Mouse (Mus musculus) limb, embryonic 14.5 days (tissue): ENCODE measurements around the gene Stim1. TPM values are rescaled to one million over a fixed set of nuclear protein-coding genes. Genes with fewer than 3 reads are reported as not detected.

Experiments used
- ATAC-seq: fragments of 200-750 bp; cut with Nextera tagmentation; 2 replicates; pipeline ENCODE4 v1.8.0; 2017; ENCODE audit warnings: low read depth, moderate number of reproducible peaks, moderate TSS enrichment; ENCODE audit not compliant: low FRiP score
- DNase-seq: peaks from one replicate; pipeline ENCODE4 v3.0.0-alpha.2; 2015; ENCODE audit warnings: low spot score
- H3K27ac ChIP-seq: fragments of 300-500 bp; sonication (generic); replicated peaks from 2 replicates; pipeline ENCODE4 v1.5.1; 2014; ENCODE audit warnings: low read depth, mild to moderate bottlenecking, low read length, moderate library complexity, mixed read lengths
- H3K27me3 ChIP-seq: fragments of 300-500 bp; sonication (generic); 2 replicates; pipeline ENCODE4 v1.6.1; 2014; ENCODE audit warnings: low read length, mixed read lengths; ENCODE audit not compliant: control insufficient read depth, insufficient read depth
- H3K36me3 ChIP-seq: fragments of 300-500 bp; sonication (generic); 2 replicates; pipeline ENCODE4 v1.6.1; 2014; ENCODE audit warnings: mild to moderate bottlenecking, low read length, moderate library complexity, mixed read lengths; ENCODE audit not compliant: control insufficient read depth, insufficient read depth
- H3K4me1 ChIP-seq: fragments of 300-500 bp; sonication (generic); 2 replicates; pipeline ENCODE4 v1.6.1; 2014; ENCODE audit warnings: antibody characterized with exemption, low read length, mixed read lengths; ENCODE audit not compliant: control insufficient read depth, insufficient read depth
- H3K4me2 ChIP-seq: fragments of 300-500 bp; sonication (generic); replicated peaks from 2 replicates; pipeline ENCODE4 v1.6.1; 2014; ENCODE audit warnings: low read depth, mild to moderate bottlenecking, low read length, moderate library complexity; ENCODE audit not compliant: severe bottlenecking
- H3K4me3 ChIP-seq: fragments of 300-500 bp; sonication (generic); replicated peaks from 2 replicates; pipeline ENCODE4 v1.5.1; 2014; ENCODE audit warnings: low read length
- H3K9ac ChIP-seq: fragments of 300-500 bp; sonication (generic); 2 replicates; pipeline ENCODE4 v1.6.1; 2014; ENCODE audit warnings: mild to moderate bottlenecking, low read depth, low read length, moderate library complexity; ENCODE audit not compliant: severe bottlenecking
- H3K9me3 ChIP-seq: fragments of 300-500 bp; sonication (generic); 2 replicates; pipeline ENCODE4 v1.6.1; 2016; ENCODE audit warnings: low read length; ENCODE audit not compliant: control insufficient read depth
- POLR2A ChIP-seq: fragments of 200-500 bp; IDR thresholded peaks from 2 replicates; pipeline ENCODE4 v1.8.0; 2012; ENCODE audit warnings: inconsistent platforms, mild to moderate bottlenecking, moderate library complexity, borderline replicate concordance; ENCODE audit not compliant: insufficient read depth, insufficient read length; ENCODE audit errors: extremely low read depth
- WGBS: fragments of 180-500 bp; shearing (Covaris S2); extraction: QIAGEN DNeasy Blood & Tissue Kit; methylation state at CpG from one replicate; pipeline ENCODE4 v1.1.7; 2014; 5-methylcytosine and 5-hydroxymethylcytosine counted together
- polyA plus RNA-seq, 2 experiments: library from polyadenylated mRNA; depleted of rRNA in 1 of 2; stranded (reverse) in 1 of 2; unstranded in 1 of 2; fragments of >200 nt; fragmentation: Nextera tagmentation in 1 of 2; extraction: Ambion mirVana in 1 of 2; gene quantifications; 2 replicates each; pipeline versions ENCODE4 v1.2.1 to v1.2.3; 2012 to 2014

Stim1 gene
- polyA plus RNA-seq, 2 experiments = 27.7 to 49.1 TPM

DNA sequence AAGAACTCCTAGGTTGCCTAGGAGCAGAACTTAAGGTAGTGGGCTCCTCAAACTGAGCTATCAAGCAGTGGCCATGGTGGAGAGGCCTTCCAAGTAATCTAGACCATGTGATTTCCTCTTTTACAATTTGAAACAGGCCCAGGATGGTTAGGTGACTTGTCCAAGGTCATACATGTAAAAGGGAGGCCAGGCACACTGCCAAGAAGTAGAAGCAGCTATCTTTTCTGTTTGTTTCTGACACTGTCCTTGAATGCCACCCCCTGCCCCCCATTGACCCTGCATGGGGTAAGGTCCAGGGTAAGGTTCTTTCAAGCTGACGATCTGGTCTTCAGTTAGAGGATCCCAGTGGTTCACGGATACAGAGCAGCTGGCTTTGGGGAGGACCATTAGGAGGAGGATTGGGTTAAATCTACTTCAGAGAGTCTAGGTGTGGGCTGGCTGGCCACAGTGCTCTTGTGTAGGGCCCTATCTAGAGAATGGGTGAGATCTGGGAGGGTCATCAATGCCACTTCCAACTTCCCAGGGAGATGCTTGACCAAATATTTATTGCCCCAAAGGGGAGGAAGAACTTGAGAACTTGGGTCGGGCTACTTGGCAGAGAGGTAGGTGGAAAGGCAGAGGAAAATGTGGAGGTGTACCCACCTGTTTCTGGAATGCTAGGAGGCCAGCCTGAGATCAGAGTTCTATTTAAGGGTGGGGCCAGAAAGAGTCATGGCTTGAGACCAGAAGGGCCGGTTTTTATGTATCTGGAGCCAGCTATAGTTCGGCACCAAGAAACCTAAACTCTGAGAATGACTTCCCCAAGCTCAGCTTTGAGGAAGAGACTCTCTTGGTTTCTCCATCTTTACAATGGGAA, 43.5 kb upstream of the Stim1 start:
- H3K27me3 ChIP-seq = no peaks in the 10 kb centered on the region
- H3K4me3 ChIP-seq = no peak overlapping the region
- H3K4me2 ChIP-seq = peak overlapping the region; percentile 79; the same call in 1 of the 2 replicates
- TF ChIP-seq POLR2A = no peak
- WGBS = 82% methylated on average over 5 of the region's 5 CpGs
- ATAC-seq (no peak), DNase-seq (no peak)
- H3K9me3 ChIP-seq = no peaks in the 10 kb centered on the region
- H3K9ac ChIP-seq = no peak overlapping the region
- no peaks in the 10 kb centered on the region for H3K4me1 ChIP-seq
- H3K36me3 ChIP-seq = peaks cover 11% of the 10 kb centered on the region
- H3K27ac ChIP-seq = no peak overlapping the region

DNA sequence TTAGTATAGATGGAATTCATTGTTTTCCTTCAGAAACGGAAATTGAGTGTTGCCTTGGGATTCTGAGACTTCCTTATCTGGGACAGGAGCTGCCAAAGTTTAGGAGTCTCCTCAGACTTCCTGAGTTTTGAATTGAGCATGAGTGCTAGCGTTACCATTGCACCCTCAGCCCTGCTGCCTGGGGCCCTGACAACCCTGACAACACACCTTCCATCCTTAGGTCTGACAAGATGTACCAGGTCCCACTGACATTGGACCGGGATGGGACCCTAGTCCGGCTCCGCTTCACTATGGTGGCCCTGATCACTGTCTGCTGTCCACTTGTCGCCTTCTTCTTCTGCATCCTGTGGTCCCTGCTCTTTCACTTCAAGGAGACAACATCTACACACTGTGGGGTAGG, 41.6 kb upstream of the Stim1 start:
- Histone ChIP-seq H3K4me3 (no peak overlapping the region), H3K36me3 (peaks cover 18% of the 10 kb centered on the region), H3K4me1 (no peaks in the 10 kb centered on the region), H3K4me2 (no peak overlapping the region), H3K9ac (no peak overlapping the region), H3K27me3 (no peaks in the 10 kb centered on the region), H3K27ac (no peak overlapping the region), H3K9me3 (no peaks in the 10 kb centered on the region)
- WGBS = 92% methylated on average over 6 of the region's 6 CpGs
- TF ChIP-seq POLR2A = no peak
- no peak for DNase-seq
- ATAC-seq = no peak

DNA sequence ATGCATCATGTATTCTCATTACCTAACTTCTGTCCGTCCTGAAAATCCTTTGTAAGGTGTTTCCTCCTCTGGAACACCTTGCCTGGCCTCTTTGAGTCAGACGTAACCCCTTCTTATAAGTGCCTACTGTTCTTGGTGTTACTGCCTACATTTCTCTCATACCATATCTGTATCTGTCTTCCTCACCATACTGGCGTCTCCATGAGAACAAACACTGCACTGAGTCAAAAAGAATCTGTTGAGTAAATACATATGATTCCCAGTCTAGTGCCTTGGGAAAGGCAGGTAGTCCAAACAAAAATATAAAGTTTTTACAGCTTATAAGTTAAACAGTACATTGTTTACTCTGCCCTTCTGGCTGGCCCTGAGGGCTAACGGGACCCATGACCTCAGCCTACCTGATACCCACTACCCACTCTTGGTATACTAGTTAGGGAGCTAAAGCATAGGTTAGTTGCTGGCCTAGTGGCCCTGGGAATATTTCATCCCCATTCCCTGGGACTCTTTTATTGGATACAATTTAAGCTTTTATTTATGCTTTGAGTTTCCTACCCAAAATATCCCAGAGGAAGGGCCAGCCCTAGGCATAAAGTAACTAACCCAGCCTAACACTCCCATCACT, 39.4 kb upstream of the Stim1 start:
- Histone ChIP-seq H3K9ac (no peak overlapping the region), H3K4me2 (no peak overlapping the region), H3K4me1 (no peaks in the 10 kb centered on the region), H3K27me3 (no peaks in the 10 kb centered on the region), H3K4me3 (no peak overlapping the region), H3K27ac (no peak overlapping the region), H3K9me3 (no peaks in the 10 kb centered on the region), H3K36me3 (peaks cover 28% of the 10 kb centered on the region)
- TF ChIP-seq POLR2A = no peak
- no peak for DNase-seq
- ATAC-seq = no peak
- 89% methylated on average over 4 of the region's 4 CpGs for WGBS

DNA sequence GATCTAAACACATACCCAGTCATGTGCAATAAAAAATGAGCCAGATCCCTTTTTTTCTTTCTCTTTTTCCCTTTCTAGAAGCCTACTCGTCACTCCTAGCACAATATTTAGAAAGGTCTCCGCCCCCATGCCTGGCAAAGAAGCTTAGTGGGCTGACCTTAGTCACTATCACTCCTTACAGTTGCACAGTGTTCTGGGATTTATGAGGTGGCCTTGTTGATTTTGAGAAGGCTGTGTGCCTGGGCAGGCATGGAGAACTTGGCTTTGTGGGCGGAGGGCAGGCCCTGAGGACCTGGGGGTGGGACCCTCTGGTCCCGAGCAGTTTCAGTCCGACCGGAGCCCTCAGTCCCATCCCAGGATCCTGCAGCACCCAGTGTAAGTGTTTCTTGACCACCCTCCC, 37.8 kb upstream of the Stim1 start:
- no peaks in the 10 kb centered on the region for H3K4me1 ChIP-seq
- DNase-seq = no peak
- WGBS = 90% methylated on average over 6 of the region's 6 CpGs

DNA sequence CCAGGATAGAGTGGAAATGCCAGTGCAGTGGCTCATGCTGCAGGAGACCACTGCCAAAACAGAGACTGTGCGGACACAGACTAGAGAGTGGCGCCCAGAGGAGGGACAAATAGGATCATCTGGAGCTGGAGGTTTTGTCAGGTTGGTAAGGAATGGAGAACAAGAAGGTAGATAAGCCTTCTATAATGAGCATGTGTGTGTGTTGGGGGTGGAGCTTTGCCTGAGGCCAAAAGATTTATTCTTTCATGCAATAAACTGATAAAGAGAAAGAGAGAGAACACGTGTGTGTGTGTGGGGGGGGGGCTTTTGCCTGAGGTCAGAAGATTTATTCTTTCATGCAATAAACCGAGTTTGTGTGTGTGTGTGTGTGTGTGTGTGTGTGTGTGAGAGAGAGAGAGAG, 34.5 kb upstream of the Stim1 start:
- no peak for ATAC-seq
- Histone ChIP-seq H3K36me3 (peaks cover 55% of the 10 kb centered on the region), H3K9me3 (no peaks in the 10 kb centered on the region), H3K9ac (no peak overlapping the region), H3K4me1 (no peaks in the 10 kb centered on the region), H3K27ac (no peak overlapping the region), H3K4me3 (no peak overlapping the region), H3K27me3 (no peaks in the 10 kb centered on the region), H3K4me2 (no peak overlapping the region)
- DNase-seq = no peak
- WGBS = 69% methylated on average over 4 of the region's 4 CpGs
- no peak for TF ChIP-seq POLR2A

More for the DNA sequence above, 37.8 kb upstream of the Stim1 start:
- no peak overlapping the region for H3K9ac ChIP-seq
- peaks cover 36% of the 10 kb centered on the region for H3K36me3 ChIP-seq
- H3K27me3 ChIP-seq = no peaks in the 10 kb centered on the region
- TF ChIP-seq POLR2A = no peak
- no peak overlapping the region for H3K4me2 ChIP-seq
- no peak for ATAC-seq
- H3K4me3 ChIP-seq = no peak overlapping the region
- H3K27ac ChIP-seq = no peak overlapping the region
- H3K9me3 ChIP-seq = no peaks in the 10 kb centered on the region
